Mouse (Mus musculus) neural tube, embryonic 14.5 days (tissue): ENCODE results near the gene Sppl3. TPM values are rescaled to one million over a fixed set of nuclear protein-coding genes. Genes with fewer than 3 reads are reported as not detected.
"Not testable (repeated sequence)": the region's sequence is repeated elsewhere in the genome, so short reads cannot be mapped to it uniquely, and the experiment has no call there.

Experiments
- ATAC-seq: fragments of 200-750 bp; cut with Nextera tagmentation; 2 replicates; pipeline ENCODE4 v1.8.0; 2017; ENCODE audit warnings: low read depth, mild to moderate bottlenecking, moderate TSS enrichment, moderate library complexity
- H3K27ac ChIP-seq: fragments of 300-500 bp; sonication (generic); 2 replicates; pipeline ENCODE4 v1.5.1; 2014; ENCODE audit warnings: low read depth, mild to moderate bottlenecking, control low read depth, low read length, moderate library complexity, mixed read lengths
- H3K27me3 ChIP-seq: fragments of 300-500 bp; sonication (generic); 2 replicates; pipeline ENCODE4 v1.6.1; 2014; ENCODE audit warnings: low read length; ENCODE audit not compliant: control insufficient read depth, insufficient read depth
- H3K36me3 ChIP-seq: fragments of 300-500 bp; sonication (generic); 2 replicates; pipeline ENCODE4 v1.6.1; 2014; ENCODE audit warnings: low read length, mixed read lengths; ENCODE audit not compliant: control insufficient read depth, insufficient read depth
- H3K4me1 ChIP-seq: fragments of 300-500 bp; sonication (generic); 2 replicates; pipeline ENCODE4 v1.6.1; 2014; ENCODE audit warnings: low read length; ENCODE audit not compliant: control insufficient read depth, insufficient read depth
- H3K4me2 ChIP-seq: fragments of 300-500 bp; sonication (generic); 2 replicates; pipeline ENCODE4 v1.6.1; 2014; ENCODE audit warnings: mild to moderate bottlenecking, low read depth, low read length, control low read depth
- H3K4me3 ChIP-seq: fragments of 300-500 bp; sonication (generic); 2 replicates; pipeline ENCODE4 v1.5.1; 2014; ENCODE audit warnings: low read depth, low read length, control low read depth, mixed read lengths
- H3K9ac ChIP-seq: fragments of 300-500 bp; sonication (generic); replicated peaks from 2 replicates; pipeline ENCODE4 v1.6.1; 2014; ENCODE audit warnings: low read depth, mild to moderate bottlenecking, control low read depth, low read length, mixed read lengths
- H3K9me3 ChIP-seq: fragments of 300-500 bp; sonication (generic); 2 replicates; pipeline ENCODE4 v1.6.1; 2016; ENCODE audit warnings: low read length; ENCODE audit not compliant: control insufficient read depth
- WGBS: fragments of 180-500 bp; shearing (Covaris S2); extraction: QIAGEN DNeasy Blood & Tissue Kit; methylation state at CpG from one replicate; pipeline ENCODE4 v1.1.7; 2014; 5-methylcytosine and 5-hydroxymethylcytosine counted together
- polyA plus RNA-seq: library from polyadenylated mRNA; unstranded; fragments of >200 nt; fragmentation: Nextera tagmentation; extraction: Ambion mirVana; gene quantifications from 2 replicates; pipeline ENCODE4 v1.2.1, GENCODE M21; 2014

Sppl3 gene
- polyA plus RNA-seq, 1 experiment from 2014 or later = 32.7 TPM

DNA sequence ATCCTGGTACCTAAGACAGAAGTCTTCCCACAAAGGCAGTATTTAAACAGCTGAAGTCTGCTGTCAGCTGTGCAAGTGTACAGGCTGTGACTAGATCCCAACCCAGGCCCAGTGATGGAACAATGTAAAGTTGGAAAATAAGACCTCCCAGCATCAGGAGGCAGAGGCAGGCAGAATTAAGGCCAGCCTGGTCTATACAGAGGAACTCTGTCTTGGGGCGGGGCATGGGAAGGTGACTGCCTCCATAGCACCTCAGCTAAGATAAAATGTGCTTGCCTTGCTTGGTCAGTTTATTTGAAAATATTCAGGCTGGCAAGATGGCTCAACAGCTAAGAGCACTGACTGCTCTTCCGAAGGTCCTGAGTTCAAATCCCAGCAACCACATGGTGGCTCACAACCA, 59.5 kb downstream of the Sppl3 start:
- Histone ChIP-seq H3K9ac (no peak overlapping the region), H3K9me3 (no peaks in the 10 kb centered on the region), H3K4me3 (no peak overlapping the region), H3K27me3 (no peaks in the 10 kb centered on the region), H3K4me1 (no peaks in the 10 kb centered on the region), H3K27ac (no peak overlapping the region), H3K4me2 (no peak overlapping the region), H3K36me3 (peaks cover 7% of the 10 kb centered on the region; the same call in 1 of the 2 replicates)
- 96% methylated on average over 2 of the region's 2 CpGs for WGBS
- ATAC-seq = no peak

DNA sequence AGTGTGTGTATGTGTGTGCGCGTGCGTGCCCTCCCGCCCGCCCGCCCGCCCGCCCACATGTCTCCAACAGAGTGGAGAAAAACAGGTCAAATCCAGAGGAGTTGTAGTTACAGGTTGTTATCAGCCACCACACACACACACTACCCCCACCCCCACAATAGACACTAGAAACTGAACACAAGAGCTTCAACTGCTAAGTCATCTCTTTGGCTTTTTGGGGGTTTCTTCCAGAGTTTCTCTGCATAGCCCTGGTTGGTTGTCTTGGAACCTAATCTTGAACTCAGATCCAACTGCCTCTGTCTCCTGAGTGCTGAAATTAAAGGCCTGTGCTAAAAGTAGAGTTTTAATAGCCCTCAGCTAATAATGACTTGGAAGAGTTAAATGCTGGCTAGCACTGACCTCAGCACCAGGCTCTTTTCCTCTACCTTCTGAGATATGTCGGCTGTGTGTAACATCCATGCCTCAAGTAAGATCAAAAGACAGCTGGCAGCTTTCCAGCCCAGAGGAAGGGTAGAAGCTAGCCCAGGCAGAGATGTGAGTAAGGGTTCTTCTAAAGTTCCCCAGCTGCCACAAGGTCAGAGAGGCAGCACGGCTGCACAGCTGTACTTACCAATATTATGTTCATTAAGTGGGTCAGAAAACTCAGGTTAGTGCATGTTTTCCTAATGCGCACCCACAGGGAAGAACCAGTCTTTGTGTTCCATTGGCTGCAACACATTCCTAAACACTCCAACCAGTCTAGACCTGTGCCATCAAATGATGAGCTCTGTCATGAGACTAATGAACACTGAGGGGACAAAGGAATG, 60.4 kb downstream of the Sppl3 start:
- no peak overlapping the region for H3K4me3 ChIP-seq
- no peaks in the 10 kb centered on the region for H3K4me1 ChIP-seq
- H3K4me2 ChIP-seq = no peak overlapping the region
- no peaks in the 10 kb centered on the region for H3K27me3 ChIP-seq
- ATAC-seq = no peak
- H3K36me3 ChIP-seq = peaks cover 7% of the 10 kb centered on the region; the same call in 1 of the 2 replicates
- no peak overlapping the region for H3K27ac ChIP-seq
- H3K9me3 ChIP-seq = no peaks in the 10 kb centered on the region
- 90% methylated on average over 11 of the region's 11 CpGs for WGBS
- no peak overlapping the region for H3K9ac ChIP-seq

DNA sequence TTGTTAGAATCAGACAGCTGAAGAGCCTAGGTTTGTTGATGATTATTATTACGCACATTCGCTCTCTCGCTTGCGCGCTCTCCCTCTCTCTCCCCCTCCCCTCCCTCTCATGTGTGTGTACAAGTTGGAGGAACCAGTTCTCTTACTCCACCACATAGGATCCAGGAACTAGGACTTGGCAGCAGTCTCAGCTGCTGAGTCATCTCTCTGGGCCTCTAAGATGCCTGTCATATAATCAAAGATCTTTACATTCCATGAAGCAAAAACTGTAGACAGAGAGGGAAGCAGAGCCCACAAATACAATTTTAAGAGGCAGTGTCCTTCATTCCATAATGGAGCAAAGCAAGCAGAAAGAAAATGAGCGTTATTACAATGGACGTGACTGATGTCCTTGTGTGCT, 61.2 kb downstream of the Sppl3 start:
- Histone ChIP-seq H3K27ac (no peak overlapping the region), H3K4me1 (no peaks in the 10 kb centered on the region), H3K27me3 (no peaks in the 10 kb centered on the region), H3K4me2 (no peak overlapping the region), H3K36me3 (peaks cover 7% of the 10 kb centered on the region; the same call in 1 of the 2 replicates), H3K4me3 (no peak overlapping the region), H3K9ac (no peak overlapping the region), H3K9me3 (no peaks in the 10 kb centered on the region)
- 90% methylated on average over 7 of the region's 7 CpGs for WGBS
- no peak for ATAC-seq

DNA sequence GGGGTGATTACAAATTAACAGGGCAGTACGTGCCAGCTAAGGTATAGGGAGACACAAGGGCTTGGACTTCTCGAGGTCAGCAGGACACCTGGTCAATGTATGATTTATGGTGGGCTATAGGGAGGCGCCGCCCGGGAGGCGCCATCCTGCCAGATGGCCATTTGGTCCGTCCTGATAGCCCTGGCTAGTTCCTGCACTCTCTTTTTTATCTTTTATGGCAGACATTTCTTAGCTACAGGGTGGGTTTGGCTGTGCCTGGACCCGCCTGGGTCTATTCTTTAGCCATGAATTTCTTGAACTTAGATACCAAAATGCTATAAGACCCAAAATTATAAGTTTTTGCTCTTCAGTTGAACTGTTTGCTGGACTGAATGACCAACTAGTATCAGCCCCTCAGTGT, 62.4 kb downstream of the Sppl3 start:
- not testable (repeated sequence) for H3K9me3 ChIP-seq, ATAC-seq, H3K27ac ChIP-seq, H3K9ac ChIP-seq, H3K27me3 ChIP-seq, H3K4me3 ChIP-seq, H3K4me2 ChIP-seq, H3K4me1 ChIP-seq, H3K36me3 ChIP-seq
- WGBS = 18% methylated on average over 8 of the region's 8 CpGs

DNA sequence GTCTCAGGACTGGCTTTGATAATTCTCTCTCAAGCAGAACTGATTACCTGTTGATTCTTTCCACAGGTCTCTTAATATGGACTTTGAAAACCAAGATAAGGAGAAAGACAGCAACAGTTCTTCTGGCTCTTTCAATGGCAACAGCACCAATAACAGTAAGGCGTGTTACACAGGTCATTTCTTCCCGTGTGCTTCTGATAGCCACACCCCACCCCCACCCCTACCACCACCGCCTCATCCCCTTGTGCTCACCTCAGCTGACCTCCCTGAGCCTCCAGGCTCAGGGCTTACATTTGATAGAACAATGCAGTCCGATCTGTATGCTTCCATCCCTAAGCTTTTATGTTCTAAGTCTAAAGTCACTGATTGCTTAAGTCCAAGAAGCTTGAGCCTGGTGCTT, 63.8 kb downstream of the Sppl3 start:
- Histone ChIP-seq H3K4me1 (no peaks in the 10 kb centered on the region), H3K4me2 (no peak overlapping the region), H3K36me3 (peaks cover 7% of the 10 kb centered on the region; the same call in 1 of the 2 replicates), H3K9me3 (no peaks in the 10 kb centered on the region), H3K9ac (no peak overlapping the region), H3K4me3 (no peak overlapping the region), H3K27ac (no peak overlapping the region), H3K27me3 (no peaks in the 10 kb centered on the region)
- ATAC-seq = no peak
- 84% methylated on average over 4 of the region's 4 CpGs for WGBS

DNA sequence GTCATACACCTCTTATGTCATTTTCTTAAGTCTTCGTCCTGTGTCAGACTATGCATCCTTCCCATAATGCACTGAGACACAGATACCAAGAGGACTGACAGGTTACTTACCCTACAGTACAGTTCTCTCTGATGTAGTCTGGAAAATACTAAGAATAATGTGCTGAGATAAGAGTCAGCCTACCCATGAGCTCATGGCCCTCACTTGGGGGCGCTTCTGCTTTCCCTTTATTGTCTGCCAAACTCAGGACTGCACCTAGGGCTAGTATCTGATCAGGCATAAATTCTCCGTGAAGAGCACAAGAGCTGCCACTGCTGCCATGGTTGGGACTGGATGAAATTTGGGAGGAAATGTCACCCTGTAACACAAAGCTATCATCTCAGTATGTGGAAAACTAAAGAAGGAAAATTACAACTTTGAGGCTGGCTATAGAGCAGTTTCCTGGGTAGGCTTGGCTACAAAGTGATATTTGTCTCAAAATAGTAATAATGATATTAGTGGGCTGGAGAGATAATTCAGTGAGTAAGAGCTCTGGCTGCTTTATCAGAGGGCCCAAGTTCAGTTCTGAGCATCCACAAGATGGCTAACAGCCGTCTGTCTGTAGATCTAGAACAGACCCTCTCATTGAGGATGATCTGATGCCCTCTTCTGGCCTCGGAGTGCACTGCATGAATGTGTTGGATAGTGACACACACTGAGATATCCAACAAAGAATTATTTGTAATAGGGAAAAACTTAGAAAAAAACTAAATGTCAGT, 65.4 kb downstream of the Sppl3 start:
- H3K27ac ChIP-seq = no peak overlapping the region
- no peak overlapping the region for H3K9ac ChIP-seq
- H3K4me3 ChIP-seq = no peak overlapping the region
- H3K27me3 ChIP-seq = no peaks in the 10 kb centered on the region
- H3K4me2 ChIP-seq = no peak overlapping the region
- no peak for ATAC-seq
- H3K9me3 ChIP-seq = no peaks in the 10 kb centered on the region
- WGBS = 57% methylated on average over 5 of the region's 5 CpGs
- peaks cover 7% of the 10 kb centered on the region; the same call in 1 of the 2 replicates for H3K36me3 ChIP-seq
- H3K4me1 ChIP-seq = no peaks in the 10 kb centered on the region

DNA sequence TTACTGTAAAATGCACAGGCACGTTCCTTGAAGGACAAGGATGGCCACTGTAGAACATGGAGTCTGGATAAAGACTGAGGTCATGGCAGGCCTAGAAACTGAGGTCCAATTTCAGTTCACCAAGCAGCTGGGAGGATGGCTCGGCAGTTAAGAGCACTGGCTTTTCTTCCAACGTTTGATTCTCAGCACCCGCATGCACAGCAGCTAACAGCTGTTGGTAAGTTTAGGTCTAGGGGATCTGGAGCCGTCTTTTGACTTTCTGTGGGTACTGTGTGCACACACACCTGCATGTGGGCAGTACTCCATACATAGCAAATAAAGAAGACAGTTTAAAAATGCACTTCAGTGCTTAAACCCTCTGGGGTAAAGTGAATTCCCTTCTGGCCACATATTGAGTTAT, 70.7 kb downstream of the Sppl3 start:
- no peak overlapping the region for H3K27ac ChIP-seq
- ATAC-seq = no peak

DNA sequence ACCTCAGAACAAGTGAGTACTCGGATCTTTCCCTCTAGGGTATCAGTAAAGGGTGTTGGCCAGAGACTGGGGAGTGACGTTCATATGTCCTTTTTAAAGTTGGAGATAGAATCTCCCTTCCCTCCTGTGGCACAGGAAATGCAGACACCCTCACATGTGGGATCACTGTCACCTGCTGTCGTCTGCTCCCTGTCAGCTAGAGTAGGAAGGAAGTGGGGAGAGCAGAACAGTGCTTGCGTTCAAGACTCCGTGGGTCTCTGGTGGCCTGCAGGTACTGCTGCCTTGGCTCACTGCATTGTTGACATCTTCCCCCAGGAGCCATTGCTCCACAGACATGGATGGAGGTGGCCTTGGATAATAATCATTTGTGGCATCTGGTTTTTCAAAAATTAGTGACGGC, 72.6 kb downstream of the Sppl3 start:
- Histone ChIP-seq H3K27me3 (no peaks in the 10 kb centered on the region), H3K36me3 (peaks cover 14% of the 10 kb centered on the region; the same call in 1 of the 2 replicates), H3K4me3 (no peak overlapping the region), H3K9ac (no peak overlapping the region), H3K9me3 (no peaks in the 10 kb centered on the region), H3K4me1 (no peaks in the 10 kb centered on the region), H3K27ac (no peak overlapping the region), H3K4me2 (no peak overlapping the region)
- 91% methylated on average over 6 of the region's 6 CpGs for whole genome bisulfite sequencing
- ATAC-seq = no peak

More for the DNA sequence above, 70.7 kb downstream of the Sppl3 start:
- no peak overlapping the region for H3K4me3 ChIP-seq
- H3K9ac ChIP-seq = no peak overlapping the region
- no peaks in the 10 kb centered on the region for H3K27me3 ChIP-seq
- no peaks in the 10 kb centered on the region for H3K9me3 ChIP-seq
- H3K4me1 ChIP-seq = no peaks in the 10 kb centered on the region
- H3K36me3 ChIP-seq = peaks cover 5% of the 10 kb centered on the region; the same call in 1 of the 2 replicates
- H3K4me2 ChIP-seq = no peak overlapping the region
- 91% methylated on average over 5 of the region's 5 CpGs for WGBS

DNA sequence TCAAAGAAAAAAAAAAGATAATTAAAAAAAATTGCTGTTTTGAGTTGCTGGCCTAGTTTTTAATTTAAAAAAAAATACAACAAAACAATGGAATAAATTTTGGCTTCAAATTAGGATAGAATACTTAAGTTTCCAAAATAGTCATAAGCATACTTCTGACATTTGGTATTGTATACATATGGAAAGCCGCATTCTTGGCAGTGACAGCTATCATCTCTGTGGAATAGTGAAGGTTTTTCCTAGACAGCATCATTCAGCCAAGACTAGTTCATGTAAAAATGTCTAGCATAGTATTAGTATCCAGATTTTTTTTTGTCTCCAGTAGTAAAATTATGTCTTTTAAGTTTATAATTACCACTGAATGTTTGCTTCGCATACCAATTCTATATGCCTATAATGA, 74.7 kb downstream of the Sppl3 start:
- H3K9me3 ChIP-seq = no peaks in the 10 kb centered on the region
- no peak overlapping the region for H3K27ac ChIP-seq
- H3K27me3 ChIP-seq = no peaks in the 10 kb centered on the region
- H3K36me3 ChIP-seq = peaks cover 34% of the 10 kb centered on the region
- no peak overlapping the region for H3K4me3 ChIP-seq
- H3K4me2 ChIP-seq = no peak overlapping the region
- no peak for ATAC-seq
- H3K4me1 ChIP-seq = no peaks in the 10 kb centered on the region
- 93% methylated on average over 2 of the region's 2 CpGs for WGBS
- no peak overlapping the region for H3K9ac ChIP-seq
